Mouse (Mus musculus) hindbrain, embryonic 15.5 days (tissue): ENCODE measurements at regions not wholly inside any gene's neighbourhood (a gene's known extent, or its start where the extent isn't known, plus 50 kb on each side); places are given as distances from the start of the nearest gene placed in this dataset.
A peak's percentile ranks its signal among the peaks of the same experiment; 100 is the strongest.

Source experiments
- ATAC-seq: fragments of 200-750 bp; cut with Nextera tagmentation; 2 replicates; pipeline ENCODE4 v1.8.0; 2017; ENCODE audit warnings: low read depth, moderate number of reproducible peaks, moderate TSS enrichment; ENCODE audit not compliant: low FRiP score
- H3K27ac ChIP-seq: fragments of 300-500 bp; sonication (generic); replicated peaks from 2 replicates; pipeline ENCODE4 v1.5.1; 2015; ENCODE audit warnings: mild to moderate bottlenecking, inconsistent platforms
- H3K27me3 ChIP-seq: fragments of 300-500 bp; sonication (generic); 2 replicates; pipeline ENCODE4 v1.6.1; 2015; ENCODE audit warnings: control low read depth, inconsistent platforms
- H3K36me3 ChIP-seq: fragments of 300-500 bp; sonication (generic); 2 replicates; pipeline ENCODE4 v1.6.1; 2015; ENCODE audit warnings: control low read depth, inconsistent platforms
- H3K4me1 ChIP-seq: fragments of 300-500 bp; sonication (generic); replicated peaks from 2 replicates; pipeline ENCODE4 v1.6.1; 2015; ENCODE audit warnings: control low read depth, inconsistent platforms
- H3K4me2 ChIP-seq: fragments of 300-500 bp; sonication (generic); 2 replicates; pipeline ENCODE4 v1.6.1; 2015; ENCODE audit warnings: moderate library complexity, mild to moderate bottlenecking, inconsistent platforms
- H3K4me3 ChIP-seq: fragments of 300-500 bp; sonication (generic); 2 replicates; pipeline ENCODE4 v1.5.1; 2015; ENCODE audit warnings: mild to moderate bottlenecking, inconsistent platforms
- H3K9ac ChIP-seq: fragments of 300-500 bp; sonication (generic); 2 replicates; pipeline ENCODE4 v1.6.1; 2015; ENCODE audit warnings: inconsistent platforms
- H3K9me3 ChIP-seq: fragments of 300-500 bp; sonication (generic); 2 replicates; pipeline ENCODE4 v1.6.1; 2016; ENCODE audit warnings: control low read depth, inconsistent platforms
- WGBS: fragments of 180-500 bp; shearing (Covaris S2); methylation state at CpG from one replicate; pipeline ENCODE4 v1.1.7; 2015; 5-methylcytosine and 5-hydroxymethylcytosine counted together

GRCm38 (mm10) chr9:116384176-116385076, 209.3 kb upstream of the Tgfbr2 start:
- Histone ChIP-seq H3K27me3 (no peaks in the 10 kb centered on the region), H3K4me2 (0 out of 2 replicates have a peak overlapping the region, but pooled peaks have one; percentile 18), H3K27ac (0 out of 2 replicates have a peak overlapping the region, but pooled peaks have one; percentile 40), H3K9ac (no peak overlapping the region), H3K4me1 (peaks cover 14% of the 10 kb centered on the region), H3K4me3 (no peak overlapping the region), H3K36me3 (no peaks in the 10 kb centered on the region), H3K9me3 (no peaks in the 10 kb centered on the region)
- no peak for ATAC-seq
- 67% methylated on average over 21 of the region's 21 CpGs for WGBS

GRCm38 (mm10) chr9:116383411-116384101, 208.4 kb upstream of the Tgfbr2 start:
- H3K27me3 ChIP-seq, result no peaks in the 10 kb centered on the region
- H3K36me3 ChIP-seq, result no peaks in the 10 kb centered on the region
- WGBS, result 42% methylated on average over 18 of the region's 18 CpGs
- H3K4me2 ChIP-seq, result peak overlapping the region; percentile 18; the same call in 1 of the 2 replicates
- no peaks in the 10 kb centered on the region for H3K9me3 ChIP-seq
- H3K4me1 ChIP-seq, result peaks cover 14% of the 10 kb centered on the region
- H3K4me3 ChIP-seq, result no peak overlapping the region
- peak overlapping the region; percentile 40; the same call in 1 of the 2 replicates for H3K27ac ChIP-seq
- H3K9ac ChIP-seq, result no peak overlapping the region
- ATAC-seq, result no peak

GRCm38 (mm10) chr9:116377706-116378105, 202.5 kb upstream of the Tgfbr2 start:
- WGBS, result 30% methylated on average over 1 of the region's 1 CpGs
- H3K9me3 ChIP-seq, result no peaks in the 10 kb centered on the region
- H3K4me1 ChIP-seq, result peaks cover 11% of the 10 kb centered on the region
- no peak overlapping the region for H3K27ac ChIP-seq
- H3K27me3 ChIP-seq, result no peaks in the 10 kb centered on the region
- ATAC-seq, result no peak
- no peak overlapping the region for H3K4me3 ChIP-seq
- no peak overlapping the region for H3K9ac ChIP-seq
- H3K36me3 ChIP-seq, result no peaks in the 10 kb centered on the region
- no peak overlapping the region for H3K4me2 ChIP-seq

- H3K4me3 ChIP-seq, result no peak overlapping the region
- peak overlapping the region; percentile 37; the same call in 1 of the 2 replicates for H3K27ac ChIP-seq
- no peaks in the 10 kb centered on the region for H3K9me3 ChIP-seq
- H3K27me3 ChIP-seq, result no peaks in the 10 kb centered on the region
- H3K4me1 ChIP-seq, result peaks cover 11% of the 10 kb centered on the region
- 60% methylated on average over 12 of the region's 12 CpGs for WGBS
- ATAC-seq, result peak; percentile 69
- no peak overlapping the region for H3K9ac ChIP-seq
- no peaks in the 10 kb centered on the region for H3K36me3 ChIP-seq
- no peak overlapping the region for H3K4me2 ChIP-seq
Observed at GRCm38 (mm10) chr9:116375658-116376357, 200.6 kb upstream of the Tgfbr2 start.

- no peak overlapping the region for H3K4me2 ChIP-seq
- no peak overlapping the region for H3K9ac ChIP-seq
- H3K27ac ChIP-seq, result no peak overlapping the region
- H3K9me3 ChIP-seq, result no peaks in the 10 kb centered on the region
- peaks cover 11% of the 10 kb centered on the region for H3K4me1 ChIP-seq
- ATAC-seq, result no peak
- no peaks in the 10 kb centered on the region for H3K36me3 ChIP-seq
- WGBS, result 93% methylated on average over 4 of the region's 4 CpGs
- H3K27me3 ChIP-seq, result no peaks in the 10 kb centered on the region
- no peak overlapping the region for H3K4me3 ChIP-seq
Observed at GRCm38 (mm10) chr9:116374343-116374742, 199.2 kb upstream of the Tgfbr2 start.

- no peak overlapping the region for H3K4me3 ChIP-seq
- H3K4me1 ChIP-seq, result peaks cover 11% of the 10 kb centered on the region
- no peaks in the 10 kb centered on the region for H3K9me3 ChIP-seq
- no peak overlapping the region for H3K27ac ChIP-seq
- WGBS, result 65% methylated on average over 3 of the region's 3 CpGs
- no peak overlapping the region for H3K4me2 ChIP-seq
- no peak for ATAC-seq
- no peak overlapping the region for H3K9ac ChIP-seq
- H3K27me3 ChIP-seq, result no peaks in the 10 kb centered on the region
- H3K36me3 ChIP-seq, result no peaks in the 10 kb centered on the region
Observed at GRCm38 (mm10) chr9:116373396-116373795, 198.2 kb upstream of the Tgfbr2 start.

- Histone ChIP-seq H3K4me3 (no peak overlapping the region), H3K4me2 (no peak overlapping the region), H3K27ac (no peak overlapping the region), H3K9me3 (no peaks in the 10 kb centered on the region), H3K36me3 (no peaks in the 10 kb centered on the region), H3K4me1 (no peaks in the 10 kb centered on the region; the same call in 1 of the 2 replicates), H3K9ac (no peak overlapping the region), H3K27me3 (no peaks in the 10 kb centered on the region)
- no peak for ATAC-seq
Observed at GRCm38 (mm10) chr9:116369059-116369718, 194.0 kb upstream of the Tgfbr2 start.

GRCm38 (mm10) chr9:116366713-116367112, 191.6 kb upstream of the Tgfbr2 start:
- Histone ChIP-seq H3K4me3 (no peak overlapping the region), H3K4me1 (no peaks in the 10 kb centered on the region; the same call in 1 of the 2 replicates), H3K9me3 (no peaks in the 10 kb centered on the region), H3K9ac (no peak overlapping the region), H3K4me2 (no peak overlapping the region), H3K36me3 (no peaks in the 10 kb centered on the region), H3K27me3 (no peaks in the 10 kb centered on the region), H3K27ac (no peak overlapping the region)
- 91% methylated on average over 7 of the region's 7 CpGs for WGBS
- no peak for ATAC-seq

GRCm38 (mm10) chr9:116366193-116366592, 191.0 kb upstream of the Tgfbr2 start:
- WGBS, result 81% methylated on average over 9 of the region's 9 CpGs
- no peak for ATAC-seq
- no peak overlapping the region for H3K4me3 ChIP-seq
- H3K27ac ChIP-seq, result no peak overlapping the region
- no peaks in the 10 kb centered on the region; the same call in 1 of the 2 replicates for H3K4me1 ChIP-seq
- no peaks in the 10 kb centered on the region for H3K27me3 ChIP-seq
- no peak overlapping the region for H3K4me2 ChIP-seq
- H3K9ac ChIP-seq, result no peak overlapping the region
- H3K9me3 ChIP-seq, result no peaks in the 10 kb centered on the region
- H3K36me3 ChIP-seq, result no peaks in the 10 kb centered on the region

- WGBS, result 51% methylated on average over 3 of the region's 3 CpGs
- no peaks in the 10 kb centered on the region for H3K9me3 ChIP-seq
- no peaks in the 10 kb centered on the region; the same call in 1 of the 2 replicates for H3K4me1 ChIP-seq
- ATAC-seq, result no peak
- H3K27me3 ChIP-seq, result no peaks in the 10 kb centered on the region
- H3K4me3 ChIP-seq, result no peak overlapping the region
- no peak overlapping the region for H3K9ac ChIP-seq
- H3K36me3 ChIP-seq, result no peaks in the 10 kb centered on the region
- H3K27ac ChIP-seq, result no peak overlapping the region
- H3K4me2 ChIP-seq, result no peak overlapping the region
Observed at GRCm38 (mm10) chr9:116365701-116366100, 190.5 kb upstream of the Tgfbr2 start.

- H3K4me2 ChIP-seq, result no peak overlapping the region
- H3K9ac ChIP-seq, result no peak overlapping the region
- ATAC-seq, result no peak
- H3K4me1 ChIP-seq, result no peaks in the 10 kb centered on the region; the same call in 1 of the 2 replicates
- WGBS, result 53% methylated on average over 12 of the region's 12 CpGs
- no peak overlapping the region for H3K27ac ChIP-seq
- no peaks in the 10 kb centered on the region for H3K27me3 ChIP-seq
- H3K9me3 ChIP-seq, result no peaks in the 10 kb centered on the region
- no peaks in the 10 kb centered on the region for H3K36me3 ChIP-seq
- H3K4me3 ChIP-seq, result no peak overlapping the region
Observed at GRCm38 (mm10) chr9:116365016-116365685, 190.0 kb upstream of the Tgfbr2 start.
